Mouse (Mus musculus): ENCODE data around the gene Rab11a.
"Not testable (repeated sequence)": the region's sequence is repeated elsewhere in the genome, so short reads cannot be mapped to it uniquely, and the experiment has no call there.

Rab11a gene

GRCm38 (mm10) chr9:64693094-64693493 is 44.5 kb downstream of the Rab11a start:
- in situ Hi-C loops (cut with MboI) = no loop called here

DNA sequence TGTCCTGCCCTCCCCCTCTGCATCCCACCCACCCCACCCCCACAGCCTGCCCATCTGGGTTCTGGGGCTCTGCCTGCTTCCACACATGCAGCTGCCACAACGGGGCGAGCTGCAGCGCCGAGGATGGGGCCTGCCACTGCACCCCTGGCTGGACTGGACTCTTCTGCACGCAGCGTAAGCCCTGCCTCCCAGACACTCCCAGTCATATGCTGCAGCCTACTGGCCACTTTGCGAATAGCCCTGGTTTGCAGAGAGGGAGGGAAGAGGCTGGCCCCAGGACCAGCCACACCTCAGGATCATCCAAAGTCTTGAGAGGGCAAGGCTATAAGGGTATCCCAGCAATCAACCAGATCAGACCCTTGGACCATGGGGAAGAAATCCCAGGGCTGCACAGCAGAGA is 46.4 kb downstream of the Rab11a start:
- in situ Hi-C loops (cut with MboI) = no loop called here

GRCm38 (mm10) chr9:64690771-64691170 is 46.8 kb downstream of the Rab11a start:
- in situ Hi-C loops (cut with MboI) = no loop called here

- in situ Hi-C loops (cut with MboI) = no loop called here
Observed at GRCm38 (mm10) chr9:64688015-64688394, 49.6 kb downstream of the Rab11a start.

- in situ Hi-C loops (cut with MboI) = no loop called here
Observed at GRCm38 (mm10) chr9:64687122-64688014, 50.2 kb downstream of the Rab11a start.

- in situ Hi-C loops (cut with MboI) = not testable (repeated sequence)
Observed at GRCm38 (mm10) chr9:64671341-64672319, 65.9 kb downstream of the Rab11a start.

DNA sequence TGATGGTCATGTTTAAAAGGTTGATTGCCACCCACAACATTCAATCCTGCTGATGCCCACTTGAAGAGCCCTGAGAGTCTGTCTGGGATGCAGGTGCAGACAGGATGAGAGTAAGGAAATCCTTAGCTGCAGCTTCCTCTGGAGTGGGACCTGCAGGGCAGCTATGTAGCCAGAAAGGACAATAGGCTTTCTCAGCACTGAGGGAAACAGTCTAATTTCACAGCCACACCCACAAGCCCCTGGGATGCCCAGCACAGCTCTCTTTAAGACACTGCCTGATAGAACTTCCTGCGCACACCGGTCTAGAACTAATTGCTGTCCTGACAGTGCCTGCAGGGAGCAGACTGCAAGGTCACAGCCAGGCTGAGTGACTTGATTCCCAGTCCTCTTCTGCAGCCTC is 69.6 kb downstream of the Rab11a start:
- in situ Hi-C loops (cut with MboI) = no loop called here

DNA sequence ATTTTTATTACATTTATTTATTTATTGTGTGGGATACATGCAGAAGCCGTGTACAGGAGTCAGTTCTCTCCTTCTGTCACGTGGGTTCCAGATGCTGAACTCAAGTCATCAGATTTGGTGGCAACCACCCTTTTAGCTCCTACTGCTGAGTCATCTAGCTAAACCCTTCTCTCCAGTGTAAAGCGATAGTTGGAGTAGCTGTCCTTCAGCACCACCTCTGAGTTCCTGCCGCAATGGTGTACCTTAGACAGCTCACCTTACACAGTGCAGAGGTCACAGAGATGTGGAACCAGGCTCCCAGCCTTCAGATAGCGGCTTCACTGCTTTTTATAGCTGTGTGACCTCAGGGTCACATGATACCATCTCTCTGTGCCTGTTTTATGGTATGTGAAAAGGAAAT is 70.0 kb downstream of the Rab11a start:
- in situ Hi-C loops (cut with MboI) = no loop called here

DNA sequence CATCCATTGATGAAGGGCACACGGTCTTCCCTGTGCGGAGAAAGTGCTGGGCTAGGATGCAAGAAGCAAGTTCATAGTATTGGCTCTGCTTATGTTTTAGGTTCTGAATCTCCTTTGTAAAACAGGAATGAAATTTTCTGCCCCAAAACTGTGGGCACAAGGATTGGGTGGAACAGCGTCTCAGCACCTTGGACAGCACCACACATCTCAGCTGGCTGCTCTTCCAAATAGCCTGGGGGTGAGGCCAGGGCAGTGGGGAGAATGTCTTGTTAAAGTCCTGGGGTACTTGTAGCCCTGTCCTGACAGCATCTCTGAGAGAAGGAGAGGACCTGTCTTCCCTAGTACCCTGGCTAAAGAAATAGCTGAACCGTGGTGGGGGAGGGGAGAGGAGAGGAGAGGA is 71.0 kb downstream of the Rab11a start:
- in situ Hi-C loops (cut with MboI) = no loop called here
